Mouse (Mus musculus): ENCODE results near the gene Hs6st3. TPM values are rescaled to one million over a fixed set of nuclear protein-coding genes. Genes with fewer than 3 reads are reported as not detected.
A peak's percentile ranks its signal among the peaks of the same experiment; 100 is the strongest.

Gene Hs6st3
- 0.19 and 0.45 TPM in 2 replicates for polyA plus RNA-seq (2014; fragmentation: Nextera tagmentation; extraction: Ambion mirVana)

GRCm38 (mm10) chr14:119137906-119138785, at the start of gene Hs6st3:
TSS of gene Hs6st3 (plus strand) at chr14:119138341.
- Histone ChIP-seq H3K27me3 (ENCODE audit: control insufficient read depth, insufficient read depth, low read length) (peaks cover 42% of the 10 kb centered on the region), H3K9ac (ENCODE audit: low read depth, low read length) (peak within 1 kb of the TSS; percentile 59), H3K4me1 (ENCODE audit: control insufficient read depth, insufficient read depth, low read length) (0 out of 2 replicates have a peak, but pooled peaks cover 6% of the 10 kb centered on the region), H3K4me2 (replicated peaks; ENCODE audit: low read depth, low read length) (peak within 1 kb of the TSS; percentile 98), H3K36me3 (ENCODE audit: control insufficient read depth, insufficient read depth, low read length) (no peaks in the 10 kb centered on the region), H3K4me3 (ENCODE audit: low read length) (peak within 1 kb of the TSS; percentile 63), H3K9me3 (ENCODE audit: control insufficient read depth, low read length) (no peaks in the 10 kb centered on the region), H3K27ac (ENCODE audit: low read depth, low read length) (no peak within 1 kb of the TSS)
- WGBS: under 1% methylated on average over 84 of the region's 100 CpGs
- ATAC-seq (ENCODE audit: low FRiP score, low TSS enrichment): peak; percentile 71

GRCm38 (mm10) chr14:119098851-119099569, 39.1 kb upstream of the Hs6st3 start, which contains the start of gene Uggt2:
TSS of gene Uggt2 (minus strand) at chr14:119099430.
- WGBS: under 1% methylated on average over 67 of the region's 72 CpGs
- H3K27ac ChIP-seq (ENCODE audit: low read depth, low read length): peak within 1 kb of the TSS; percentile 59
- peak; percentile 96 for ATAC-seq (ENCODE audit: low FRiP score, low TSS enrichment)

GRCm38 (mm10) chr14:119099570-119099891, 38.6 kb upstream of the Hs6st3 start:
- Histone ChIP-seq H3K36me3 (ENCODE audit: control insufficient read depth, insufficient read depth, low read length) (no peaks in the 10 kb centered on the region), H3K27ac (ENCODE audit: low read depth, low read length) (peak overlapping the region; percentile 59), H3K4me2 (replicated peaks; ENCODE audit: low read depth, low read length) (peak overlapping the region; percentile 87), H3K27me3 (ENCODE audit: control insufficient read depth, insufficient read depth, low read length) (no peaks in the 10 kb centered on the region), H3K4me1 (ENCODE audit: control insufficient read depth, insufficient read depth, low read length) (peaks cover 10% of the 10 kb centered on the region; the same call in 1 of the 2 replicates), H3K4me3 (ENCODE audit: low read length) (peak overlapping the region; percentile 87), H3K9ac (ENCODE audit: low read depth, low read length) (peak overlapping the region; percentile 86), H3K9me3 (ENCODE audit: control insufficient read depth, low read length) (no peaks in the 10 kb centered on the region)
- WGBS: 2% methylated on average over 13 of the region's 13 CpGs
- ATAC-seq (ENCODE audit: low FRiP score, low TSS enrichment): peak; percentile 86; the same call in 1 of the 2 replicates

More at GRCm38 (mm10) chr14:119098851-119099569, 39.1 kb upstream of the Hs6st3 start, which contains the start of gene Uggt2:
- peak within 1 kb of the TSS; percentile 87 for H3K4me2 ChIP-seq (replicated peaks; ENCODE audit: low read depth, low read length)
- no peaks in the 10 kb centered on the region; the same call in 1 of the 2 replicates for H3K36me3 ChIP-seq (ENCODE audit: control insufficient read depth, insufficient read depth, low read length)
- H3K27me3 ChIP-seq (ENCODE audit: control insufficient read depth, insufficient read depth, low read length): no peaks in the 10 kb centered on the region
- peak within 1 kb of the TSS; percentile 87 for H3K4me3 ChIP-seq (ENCODE audit: low read length)
- peak within 1 kb of the TSS; percentile 86 for H3K9ac ChIP-seq (ENCODE audit: low read depth, low read length)
- peaks cover 10% of the 10 kb centered on the region; the same call in 1 of the 2 replicates for H3K4me1 ChIP-seq (ENCODE audit: control insufficient read depth, insufficient read depth, low read length)
- H3K9me3 ChIP-seq (ENCODE audit: control insufficient read depth, low read length): no peaks in the 10 kb centered on the region

GRCm38 (mm10) chr14:119107591-119107990, 30.6 kb upstream of the Hs6st3 start:
- 97% methylated on average over 8 of the region's 8 CpGs for WGBS
- Histone ChIP-seq H3K9ac (ENCODE audit: low read depth, low read length) (no peak overlapping the region), H3K9me3 (ENCODE audit: control insufficient read depth, low read length) (no peaks in the 10 kb centered on the region), H3K4me1 (ENCODE audit: control insufficient read depth, insufficient read depth, low read length) (no peaks in the 10 kb centered on the region), H3K27me3 (ENCODE audit: control insufficient read depth, insufficient read depth, low read length) (no peaks in the 10 kb centered on the region), H3K4me3 (ENCODE audit: low read length) (no peak overlapping the region), H3K36me3 (ENCODE audit: control insufficient read depth, insufficient read depth, low read length) (no peaks in the 10 kb centered on the region), H3K27ac (ENCODE audit: low read depth, low read length) (no peak overlapping the region), H3K4me2 (replicated peaks; ENCODE audit: low read depth, low read length) (no peak overlapping the region)
- no peak for ATAC-seq (ENCODE audit: low FRiP score, low TSS enrichment)

GRCm38 (mm10) chr14:119108776-119109301, 29.3 kb upstream of the Hs6st3 start:
- no peaks in the 10 kb centered on the region for H3K36me3 ChIP-seq (ENCODE audit: control insufficient read depth, insufficient read depth, low read length)
- WGBS: 70% methylated on average over 7 of the region's 7 CpGs
- H3K9me3 ChIP-seq (ENCODE audit: control insufficient read depth, low read length): no peaks in the 10 kb centered on the region
- no peak overlapping the region for H3K9ac ChIP-seq (ENCODE audit: low read depth, low read length)
- H3K4me1 ChIP-seq (ENCODE audit: control insufficient read depth, insufficient read depth, low read length): no peaks in the 10 kb centered on the region
- ATAC-seq (ENCODE audit: low FRiP score, low TSS enrichment): no peak
- H3K4me3 ChIP-seq (ENCODE audit: low read length): no peak overlapping the region
- no peaks in the 10 kb centered on the region for H3K27me3 ChIP-seq (ENCODE audit: control insufficient read depth, insufficient read depth, low read length)
- H3K4me2 ChIP-seq (replicated peaks; ENCODE audit: low read depth, low read length): no peak overlapping the region
- no peak overlapping the region for H3K27ac ChIP-seq (ENCODE audit: low read depth, low read length)

GRCm38 (mm10) chr14:119109776-119110218, 28.3 kb upstream of the Hs6st3 start:
- WGBS: 87% methylated on average over 3 of the region's 3 CpGs
- Histone ChIP-seq H3K4me2 (replicated peaks; ENCODE audit: low read depth, low read length) (no peak overlapping the region), H3K27me3 (ENCODE audit: control insufficient read depth, insufficient read depth, low read length) (no peaks in the 10 kb centered on the region), H3K4me3 (ENCODE audit: low read length) (no peak overlapping the region), H3K4me1 (ENCODE audit: control insufficient read depth, insufficient read depth, low read length) (no peaks in the 10 kb centered on the region), H3K27ac (ENCODE audit: low read depth, low read length) (no peak overlapping the region), H3K9ac (ENCODE audit: low read depth, low read length) (no peak overlapping the region), H3K36me3 (ENCODE audit: control insufficient read depth, insufficient read depth, low read length) (no peaks in the 10 kb centered on the region), H3K9me3 (ENCODE audit: control insufficient read depth, low read length) (no peaks in the 10 kb centered on the region)
- no peak for ATAC-seq (ENCODE audit: low FRiP score, low TSS enrichment)

GRCm38 (mm10) chr14:119112558-119112957, 25.6 kb upstream of the Hs6st3 start:
- WGBS: 71% methylated on average over 6 of the region's 6 CpGs
- Histone ChIP-seq H3K4me1 (ENCODE audit: control insufficient read depth, insufficient read depth, low read length) (no peaks in the 10 kb centered on the region), H3K27me3 (ENCODE audit: control insufficient read depth, insufficient read depth, low read length) (no peaks in the 10 kb centered on the region), H3K9ac (ENCODE audit: low read depth, low read length) (no peak overlapping the region), H3K4me2 (replicated peaks; ENCODE audit: low read depth, low read length) (no peak overlapping the region), H3K4me3 (ENCODE audit: low read length) (no peak overlapping the region), H3K36me3 (ENCODE audit: control insufficient read depth, insufficient read depth, low read length) (no peaks in the 10 kb centered on the region), H3K27ac (ENCODE audit: low read depth, low read length) (no peak overlapping the region), H3K9me3 (ENCODE audit: control insufficient read depth, low read length) (no peaks in the 10 kb centered on the region)
- no peak for ATAC-seq (ENCODE audit: low FRiP score, low TSS enrichment)

GRCm38 (mm10) chr14:119123582-119123981, 14.6 kb upstream of the Hs6st3 start:
- Histone ChIP-seq H3K27me3 (ENCODE audit: control insufficient read depth, insufficient read depth, low read length) (no peaks in the 10 kb centered on the region), H3K4me1 (ENCODE audit: control insufficient read depth, insufficient read depth, low read length) (no peaks in the 10 kb centered on the region), H3K4me2 (replicated peaks; ENCODE audit: low read depth, low read length) (peak overlapping the region; percentile 53), H3K9me3 (ENCODE audit: control insufficient read depth, low read length) (no peaks in the 10 kb centered on the region), H3K36me3 (ENCODE audit: control insufficient read depth, insufficient read depth, low read length) (no peaks in the 10 kb centered on the region), H3K9ac (ENCODE audit: low read depth, low read length) (peak overlapping the region; percentile 45; the same call in 1 of the 2 replicates), H3K4me3 (ENCODE audit: low read length) (peak overlapping the region; percentile 33), H3K27ac (ENCODE audit: low read depth, low read length) (no peak overlapping the region; the same call in 1 of the 2 replicates)
- ATAC-seq (ENCODE audit: low FRiP score, low TSS enrichment): peak; percentile 70; the same call in 1 of the 2 replicates
- WGBS: 6% methylated on average over 12 of the region's 12 CpGs

Data from kidney, embryonic 14.5 days (tissue).